12 mouse cellular contexts compared by ENCODE assay signal in the genomic region with DNA sequence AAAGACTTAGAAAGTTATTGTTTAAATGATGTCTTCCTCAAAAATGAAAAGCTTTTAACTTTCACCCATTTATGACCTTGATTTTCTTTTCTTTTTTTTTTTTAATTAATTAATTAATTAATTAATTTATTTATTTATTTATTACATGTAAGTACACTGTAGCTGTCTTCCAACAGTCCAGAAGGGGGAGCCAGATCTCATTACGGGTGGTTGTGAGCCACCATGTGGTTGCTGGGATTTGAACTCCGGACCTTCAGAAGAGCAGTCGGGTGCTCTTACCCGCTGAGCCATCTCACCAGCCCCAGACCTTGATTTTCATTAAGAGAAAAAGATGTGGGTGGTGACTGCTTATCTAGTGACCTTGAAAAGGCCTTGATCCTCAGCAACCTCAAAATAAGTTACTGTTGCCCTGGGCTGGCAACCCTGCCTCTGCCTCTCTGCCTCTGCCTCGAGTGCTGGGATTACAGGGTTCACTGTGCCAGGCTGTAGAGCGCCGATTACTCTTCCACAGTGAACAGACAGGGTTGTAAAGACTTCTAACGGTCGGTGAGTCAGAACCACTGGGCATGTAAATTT. TPM values are rescaled to one million over a fixed set of nuclear protein-coding genes. Genes with fewer than 3 reads are reported as not detected.
DNase-seq lines count a peak whose midpoint lies in the region; ATAC-seq and TF ChIP-seq lines count a peak whose summit lies in the region.
"Had no signal": no experiment of that assay in that cellular context is flagged by ENCODE, and none has a peak within 500 bp of the region (broad histone marks: within the 10 kb centered on the region; RNA-seq: fewer than 3 reads in every experiment).

No protein-coding gene starts in this region.

- peak; percentile 35 for TF ChIP-seq CTCF in kidney, postnatal 0 days (IDR thresholded peaks at IDR 0.05; ENCODE audit: low read depth)

- WGBS in kidney, postnatal 0 days = 86% methylated on average over 9 of the region's 9 CpGs
- WGBS in kidney, embryonic 16.5 days = 90% methylated on average over 9 of the region's 9 CpGs

- H3K4me1 ChIP-seq in kidney, postnatal 0 days (replicated peaks; ENCODE audit: insufficient read depth, low read length) = peaks cover 3% of the 10 kb centered on the region; the same call in 1 of the 2 replicates
- H3K4me1 ChIP-seq in kidney, embryonic 16.5 days (ENCODE audit: insufficient read depth, low read length) = peaks cover 4% of the 10 kb centered on the region

- H3K9ac ChIP-seq in kidney, postnatal 0 days (ENCODE audit: low read depth, low read length) = no peak overlapping the region
- no peak overlapping the region for H3K9ac ChIP-seq in kidney, embryonic 16.5 days (replicated peaks; ENCODE audit: low read length)
- H3K9ac ChIP-seq: lung, embryonic 15.5 days had no signal

- no peak overlapping the region for H3K4me2 ChIP-seq in kidney, postnatal 0 days (ENCODE audit: low read length)
- no peak overlapping the region for H3K4me2 ChIP-seq in kidney, embryonic 16.5 days (replicated peaks; ENCODE audit: low read depth, low read length)
- H3K4me2 ChIP-seq: lung, embryonic 15.5 days had no signal

- H3K4me3 ChIP-seq in kidney, postnatal 0 days (replicated peaks; ENCODE audit: low read depth, low read length) = no peak overlapping the region
- H3K4me3 ChIP-seq in kidney, embryonic 16.5 days (ENCODE audit: low read length) = no peak overlapping the region
- H3K4me3 ChIP-seq: lung, embryonic 15.5 days had no signal

- no peak; the same call in 1 of the 2 replicates for ATAC-seq in kidney, postnatal 0 days (replicated peaks; ENCODE audit: low FRiP score, low read depth)
- no peak for ATAC-seq in kidney, embryonic 16.5 days (ENCODE audit: low FRiP score, low TSS enrichment)
- no peak for ATAC-seq in megakaryocyte, adult 5-6 weeks (ENCODE audit: poor library complexity, severe bottlenecking)
- ATAC-seq: intestine, embryonic 16.5 days had no signal

- H3K27ac ChIP-seq in kidney, postnatal 0 days = no peak overlapping the region
- H3K27ac ChIP-seq in kidney, embryonic 16.5 days (ENCODE audit: low read length) = no peak overlapping the region
- H3K27ac ChIP-seq: lung, embryonic 15.5 days had no signal

- no peaks in the 10 kb centered on the region for H3K27me3 ChIP-seq in kidney, postnatal 0 days (ENCODE audit: insufficient read depth, low read length)
- no peaks in the 10 kb centered on the region for H3K27me3 ChIP-seq in kidney, embryonic 16.5 days (ENCODE audit: insufficient read depth, low read length)
- no peaks in the 10 kb centered on the region for H3K27me3 ChIP-seq in splenic B cell, adult 2 months (ENCODE audit: control insufficient read depth, insufficient read depth, low read length, poor library complexity, severe bottlenecking)
- H3K27me3 ChIP-seq: lung, embryonic 15.5 days had no signal

- H3K9me3 ChIP-seq in kidney, postnatal 0 days (replicated peaks; ENCODE audit: low read length) = no peaks in the 10 kb centered on the region
- no peaks in the 10 kb centered on the region for H3K9me3 ChIP-seq in kidney, embryonic 16.5 days (ENCODE audit: low read length)
- H3K9me3 ChIP-seq: lung, embryonic 15.5 days had no signal

- peak; percentile 42 for DNase-seq in adrenal gland, adult 8-10 months
- DNase-seq in adrenal gland, postnatal 25 days = no peak
- DNase-seq in kidney, postnatal 0 days (ENCODE audit: low spot score) = no peak
- DNase-seq in testis, postnatal 14 days (ENCODE audit: low spot score) = peak; percentile 33
- no peak for DNase-seq in testis, postnatal 10 days (ENCODE audit: low spot score)
- DNase-seq in splenic B cell, adult 2 months (ENCODE audit: low read depth, low spot score) = peak; percentile 40
- DNase-seq: cerebellum, postnatal 25 days had no signal

- peaks cover 47% of the 10 kb centered on the region; the same call in 1 of the 2 replicates for H3K36me3 ChIP-seq in kidney, postnatal 0 days (ENCODE audit: insufficient read depth, low read length)
- H3K36me3 ChIP-seq in kidney, embryonic 16.5 days (ENCODE audit: insufficient read depth, low read length) = peaks cover 52% of the 10 kb centered on the region
- peaks cover 19% of the 10 kb centered on the region for H3K36me3 ChIP-seq in splenic B cell, adult 2 months (ENCODE audit: control insufficient read depth, insufficient read depth, low read length, poor library complexity, severe bottlenecking)

RNA-seq across cellular contexts. Expression of a gene that starts 33.0 kb away (rescaled TPM):
- total RNA-seq in adrenal gland, adult 8-10 months (2022) = 1 to 10 TPM; 1.4 to 1.9 (median 1.7) TPM
- 2.2 and 2.6 TPM in 2 replicates for total RNA-seq in adrenal gland, postnatal 25 days (2021)
- polyA plus RNA-seq in kidney, postnatal 0 days (2015; fragmentation: Nextera tagmentation; extraction: Ambion mirVana) = 2.5 and 2.8 TPM in 2 replicates
- polyA plus RNA-seq in kidney, embryonic 16.5 days (2015; fragmentation: Nextera tagmentation; extraction: Ambion mirVana) = 2.5 and 3.1 TPM in 2 replicates
- not detected in 2 replicates for total RNA-seq in megakaryocyte, adult 5-6 weeks (2015)
- total RNA-seq in megakaryocyte, adult 5-6 weeks (2017) = 0.11 TPM in 1 of 2 replicates, not detected in the other
- total RNA-seq: monocyte, adult 5-6 weeks had no signal

RNA-seq across cellular contexts. Expression of a gene that starts 43.9 kb away (rescaled TPM):
- 10 to 100 TPM; 28.7 to 41.8 (median 33.2) TPM for total RNA-seq in adrenal gland, adult 8-10 months (2022)
- total RNA-seq in adrenal gland, postnatal 25 days (2021) = 39.2 and 43.3 TPM in 2 replicates
- 49.8 and 53.8 TPM in 2 replicates for polyA plus RNA-seq in kidney, postnatal 0 days (2015; fragmentation: Nextera tagmentation; extraction: Ambion mirVana)
- 68.3 and 70.7 TPM in 2 replicates for polyA plus RNA-seq in kidney, embryonic 16.5 days (2015; fragmentation: Nextera tagmentation; extraction: Ambion mirVana)
- 91.2 and 91.7 TPM in 2 replicates for total RNA-seq in megakaryocyte, adult 5-6 weeks (2015)
- 108 and 122 TPM in 2 replicates for total RNA-seq in megakaryocyte, adult 5-6 weeks (2017)

RNA-seq across cellular contexts. Expression of a gene that starts 55.2 kb away (rescaled TPM):
- total RNA-seq in adrenal gland, adult 8-10 months (2022) = 10 to 100 TPM; 64.7 to 85.3 (median 72.1) TPM
- 52.6 and 90.3 TPM in 2 replicates for total RNA-seq in adrenal gland, postnatal 25 days (2021)
- 287 TPM in 2 replicates for polyA plus RNA-seq in kidney, postnatal 0 days (2015; fragmentation: Nextera tagmentation; extraction: Ambion mirVana)
- 395 and 457 TPM in 2 replicates for polyA plus RNA-seq in kidney, embryonic 16.5 days (2015; fragmentation: Nextera tagmentation; extraction: Ambion mirVana)
- 36.9 and 38.7 TPM in 2 replicates for total RNA-seq in megakaryocyte, adult 5-6 weeks (2015)
- total RNA-seq in megakaryocyte, adult 5-6 weeks (2017) = 46.3 and 61.1 TPM in 2 replicates
- total RNA-seq: monocyte, adult 5-6 weeks had no signal

Comparison
In these comparisons a context has a peak if more than half of its experiments do, and no peak if none do; other contexts are left out.
1. DNase-seq: peak in adrenal gland, adult 8-10 months (single experiment), testis, postnatal 14 days (single experiment) and splenic B cell, adult 2 months (single experiment); none in adrenal gland, postnatal 25 days (single experiment), kidney, postnatal 0 days (single experiment) and testis, postnatal 10 days (single experiment).